Mouse (Mus musculus) central nervous system, embryonic 18 days (tissue): Measurements from ENCODE around the gene Car12. TPM values are rescaled to one million over a fixed set of nuclear protein-coding genes. Genes with fewer than 3 reads are reported as not detected.

Experiments
- polyA plus RNA-seq: library from polyadenylated mRNA; depleted of rRNA; stranded (reverse); fragments of >200 nt; gene quantifications from 2 replicates; pipeline ENCODE4 v1.2.3, GENCODE M21; 2012; rRNA removed

The Car12 gene
- polyA plus RNA-seq, result 2.9 and 6.0 TPM in 2 replicates

GRCm38 (mm10) chr9:66713135-66714021 is at the start of gene Car12:
Gene Car12, plus strand, starts transcription at chr9:66713686.

GRCm38 (mm10) chr9:66795464-66796324 is 82.2 kb downstream of the Car12 start, which contains the start of gene Aph1b:
Gene Aph1b, minus strand, starts transcription at chr9:66795490.

GRCm38 (mm10) chr9:66796739-66797138 is 83.3 kb downstream of the Car12 start, which contains the start of gene Gm10647:
Gene Gm10647, plus strand, starts transcription at chr9:66797039.

Other genes with a start within 250 kb of the Car12 start
- 0.51 and 0.83 TPM in 2 replicates for gene Fbxl22, start 199.1 kb upstream of the Car12 start, polyA plus RNA-seq
- gene Usp3, start 120.5 kb upstream of the Car12 start, polyA plus RNA-seq, result 48.6 and 51.1 TPM in 2 replicates
- 21.4 and 21.6 TPM in 2 replicates for gene Aph1b, start 81.8 kb downstream of the Car12 start, polyA plus RNA-seq
- gene Gm10647, start 83.4 kb downstream of the Car12 start, polyA plus RNA-seq, result 0.43 TPM in 2 replicates
- gene Aph1c, start 121.0 kb downstream of the Car12 start, polyA plus RNA-seq, result 1.9 and 2.5 TPM in 2 replicates
- 19.5 and 20.5 TPM in 2 replicates for gene Rab8b, start 206.0 kb downstream of the Car12 start, polyA plus RNA-seq
- 99.9 and 126 TPM in 2 replicates for gene Rps27l, start 232.4 kb downstream of the Car12 start, polyA plus RNA-seq